Mouse (Mus musculus) hindbrain, embryonic 11.5 days (tissue): ENCODE measurements around the gene Rtn4r. TPM values are rescaled to one million over a fixed set of nuclear protein-coding genes. Genes with fewer than 3 reads are reported as not detected.

Experiments
- ATAC-seq: fragments of 200-750 bp; cut with Nextera tagmentation; 2 replicates; pipeline ENCODE4 v1.8.0; 2017; ENCODE audit warnings: mild to moderate bottlenecking, moderate TSS enrichment, moderate library complexity; ENCODE audit not compliant: low FRiP score
- DNase-seq: peaks from one replicate; pipeline ENCODE4 v3.0.0-alpha.2; 2015; ENCODE audit warnings: low spot score
- H3K27ac ChIP-seq: fragments of 300-500 bp; sonication (generic); 2 replicates; pipeline ENCODE4 v1.5.1; 2014; ENCODE audit warnings: mild to moderate bottlenecking, low read depth, low read length
- H3K27me3 ChIP-seq: fragments of 300-500 bp; sonication (generic); 2 replicates; pipeline ENCODE4 v1.6.1; 2014; ENCODE audit warnings: mild to moderate bottlenecking, low read length, moderate library complexity, mixed read lengths; ENCODE audit not compliant: control insufficient read depth, insufficient read depth
- H3K36me3 ChIP-seq: fragments of 300-500 bp; sonication (generic); 2 replicates; pipeline ENCODE4 v1.6.1; 2014; ENCODE audit warnings: mild to moderate bottlenecking, low read length, moderate library complexity, mixed read lengths; ENCODE audit not compliant: control insufficient read depth, insufficient read depth
- H3K4me1 ChIP-seq: fragments of 300-500 bp; sonication (generic); replicated peaks from 2 replicates; pipeline ENCODE4 v1.6.1; 2014; ENCODE audit warnings: low read length, mixed read lengths; ENCODE audit not compliant: control insufficient read depth, insufficient read depth
- H3K4me2 ChIP-seq: fragments of 300-500 bp; sonication (generic); replicated peaks from 2 replicates; pipeline ENCODE4 v1.6.1; 2014; ENCODE audit warnings: mild to moderate bottlenecking, low read depth, low read length
- H3K4me3 ChIP-seq: fragments of 300-500 bp; sonication (generic); 2 replicates; pipeline ENCODE4 v1.5.1; 2014; ENCODE audit warnings: low read depth, low read length
- H3K9ac ChIP-seq: fragments of 300-500 bp; sonication (generic); 2 replicates; pipeline ENCODE4 v1.6.1; 2014; ENCODE audit warnings: low read depth, low read length
- H3K9me3 ChIP-seq: fragments of 300-500 bp; sonication (generic); 2 replicates; pipeline ENCODE4 v1.6.1; 2016; ENCODE audit warnings: low read length; ENCODE audit not compliant: control insufficient read depth
- WGBS: fragments of 180-500 bp; shearing (Covaris S2); extraction: QIAGEN DNeasy Blood & Tissue Kit; methylation state at CpG from one replicate; pipeline ENCODE4 v1.1.7; 2014; 5-methylcytosine and 5-hydroxymethylcytosine counted together
- polyA plus RNA-seq: library from polyadenylated mRNA; unstranded; fragments of >200 nt; fragmentation: Nextera tagmentation; extraction: Ambion mirVana; gene quantifications from 2 replicates; pipeline ENCODE4 v1.2.1, GENCODE M21; 2014

The Rtn4r gene
- polyA plus RNA-seq, 1 experiment from 2014 or later: 3.3 TPM

- no peak overlapping the region for H3K27ac ChIP-seq
- H3K36me3 ChIP-seq: no peaks in the 10 kb centered on the region
- peaks cover 32% of the 10 kb centered on the region for H3K27me3 ChIP-seq
- no peak for ATAC-seq
- peaks cover 6% of the 10 kb centered on the region; the same call in 1 of the 2 replicates for H3K4me1 ChIP-seq
- no peak overlapping the region for H3K9ac ChIP-seq
- 69% methylated on average over 5 of the region's 5 CpGs for WGBS
- no peaks in the 10 kb centered on the region for H3K9me3 ChIP-seq
- DNase-seq: no peak
- H3K4me2 ChIP-seq: peak overlapping the region; percentile 0; the same call in 1 of the 2 replicates
- no peak overlapping the region for H3K4me3 ChIP-seq
Observed at GRCm38 (mm10) chr16:18129413-18129812, 2.0 kb downstream of the Rtn4r start.

GRCm38 (mm10) chr16:18130288-18130687 lies 2.8 kb downstream of the Rtn4r start:
- Histone ChIP-seq H3K9ac (no peak overlapping the region), H3K27me3 (peaks cover 32% of the 10 kb centered on the region), H3K4me3 (no peak overlapping the region), H3K36me3 (no peaks in the 10 kb centered on the region), H3K4me2 (no peak overlapping the region), H3K9me3 (no peaks in the 10 kb centered on the region), H3K27ac (no peak overlapping the region), H3K4me1 (peaks cover 6% of the 10 kb centered on the region; the same call in 1 of the 2 replicates)
- WGBS: 67% methylated on average over 4 of the region's 4 CpGs
- DNase-seq: no peak
- no peak for ATAC-seq

DNA sequence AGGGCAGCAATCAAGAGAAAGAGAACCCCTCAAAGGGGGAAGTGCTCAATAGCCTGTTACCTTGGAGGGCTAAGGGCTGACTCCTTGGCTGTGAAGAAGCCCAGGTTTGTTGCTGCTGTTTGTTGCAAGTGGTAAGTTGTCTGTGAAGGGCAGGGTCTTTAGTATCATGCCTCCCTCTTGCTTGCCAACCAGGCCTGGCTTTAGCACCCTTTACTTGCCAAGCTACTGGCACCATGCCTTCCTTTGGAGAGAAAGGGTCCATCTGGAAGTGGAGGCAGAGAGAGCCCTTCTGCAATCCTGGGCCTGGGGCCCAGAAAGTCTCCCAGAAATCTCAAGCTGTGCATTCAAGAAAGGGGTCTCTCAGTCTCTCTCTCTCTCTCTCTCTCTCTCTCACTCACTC lies 3.3 kb downstream of the Rtn4r start:
- Histone ChIP-seq H3K9ac (no peak overlapping the region), H3K4me2 (no peak overlapping the region), H3K36me3 (no peaks in the 10 kb centered on the region), H3K27me3 (peaks cover 32% of the 10 kb centered on the region), H3K4me3 (no peak overlapping the region), H3K27ac (no peak overlapping the region), H3K4me1 (peaks cover 6% of the 10 kb centered on the region; the same call in 1 of the 2 replicates), H3K9me3 (no peaks in the 10 kb centered on the region)
- DNase-seq: no peak
- ATAC-seq: no peak

DNA sequence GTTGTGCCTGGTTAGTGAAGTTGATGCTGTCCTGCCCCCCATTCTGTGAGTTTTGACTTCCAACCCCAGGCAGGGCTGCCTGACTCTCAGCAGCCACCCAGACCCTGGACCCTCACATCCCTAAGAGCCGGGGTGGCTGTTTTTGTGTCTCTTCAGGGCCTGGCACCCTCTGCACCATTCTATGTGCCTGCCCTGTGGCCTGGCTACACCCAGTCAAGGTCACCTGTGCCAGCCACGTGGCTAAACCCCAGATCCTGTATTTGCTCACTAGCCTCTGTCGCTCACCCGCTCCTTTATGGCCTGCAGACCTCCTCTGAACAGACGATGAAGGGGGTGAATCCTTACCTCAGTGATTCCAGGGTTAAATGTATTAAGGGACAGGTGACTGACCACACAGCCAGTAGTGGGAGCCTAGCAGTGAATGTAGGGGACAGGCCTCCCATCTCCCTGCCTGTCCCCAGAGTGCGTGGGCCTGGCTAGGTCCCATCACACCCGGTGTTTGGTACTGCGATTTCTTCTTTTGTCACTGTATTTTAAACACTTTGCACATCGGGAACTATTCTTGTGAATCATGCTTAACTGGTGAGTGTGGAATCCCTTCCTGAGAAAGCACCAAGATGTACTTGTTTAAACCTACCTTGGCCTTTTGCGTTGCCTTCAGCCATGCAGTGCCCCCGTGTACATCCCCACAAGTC lies 4.0 kb downstream of the Rtn4r start:
- 84% methylated on average over 11 of the region's 11 CpGs for WGBS
- Histone ChIP-seq H3K4me2 (no peak overlapping the region), H3K9ac (no peak overlapping the region), H3K4me3 (no peak overlapping the region), H3K4me1 (peaks cover 6% of the 10 kb centered on the region; the same call in 1 of the 2 replicates), H3K36me3 (no peaks in the 10 kb centered on the region), H3K9me3 (no peaks in the 10 kb centered on the region), H3K27me3 (peaks cover 26% of the 10 kb centered on the region), H3K27ac (no peak overlapping the region)
- ATAC-seq: no peak
- DNase-seq: no peak

DNA sequence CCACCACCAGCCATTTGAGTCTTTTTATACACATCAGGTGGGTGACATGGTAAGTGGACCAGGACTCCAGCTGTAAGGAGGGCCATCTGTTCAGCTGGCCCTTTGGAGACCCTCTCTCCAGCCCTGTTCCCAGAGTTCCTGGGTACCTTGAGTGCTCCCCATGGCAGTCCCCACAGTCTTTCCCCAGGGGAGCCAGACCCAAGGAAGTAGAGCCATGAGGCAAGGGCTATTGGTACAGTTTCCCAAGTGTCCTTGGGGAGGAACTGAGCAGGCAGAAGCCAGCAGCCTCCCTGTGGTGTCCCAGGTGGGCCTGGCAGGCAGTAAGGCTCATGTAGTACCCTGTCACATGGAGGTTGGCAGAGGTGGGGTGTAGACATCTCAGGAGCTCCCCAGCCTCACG lies 4.6 kb downstream of the Rtn4r start:
- H3K9me3 ChIP-seq: no peaks in the 10 kb centered on the region
- H3K9ac ChIP-seq: no peak overlapping the region
- H3K27ac ChIP-seq: no peak overlapping the region
- WGBS: 82% methylated on average over 1 of the region's 1 CpGs
- no peak overlapping the region for H3K4me3 ChIP-seq
- H3K4me1 ChIP-seq: peaks cover 6% of the 10 kb centered on the region; the same call in 1 of the 2 replicates
- ATAC-seq: no peak
- no peak for DNase-seq
- H3K4me2 ChIP-seq: no peak overlapping the region
- H3K36me3 ChIP-seq: no peaks in the 10 kb centered on the region
- peaks cover 21% of the 10 kb centered on the region for H3K27me3 ChIP-seq

DNA sequence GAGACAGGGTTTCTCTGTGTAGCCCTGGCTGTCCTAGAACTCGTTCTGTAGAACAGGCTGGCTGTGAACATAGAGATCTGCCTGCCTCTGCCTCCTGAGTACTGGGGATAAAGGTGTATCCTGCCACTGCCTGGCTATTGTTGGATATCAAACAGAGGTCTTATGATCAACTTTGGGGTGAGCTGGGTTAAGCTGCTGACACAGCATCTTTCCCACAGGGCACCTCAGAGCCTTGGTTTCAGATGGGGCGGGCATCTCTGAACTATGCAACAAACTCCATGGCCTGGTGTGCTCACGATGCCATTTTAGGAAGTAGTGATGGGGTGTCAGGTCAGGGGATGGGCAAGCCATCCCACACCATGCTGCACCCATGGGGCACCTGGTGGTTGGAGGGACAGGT lies 5.1 kb downstream of the Rtn4r start:
- WGBS: 89% methylated on average over 3 of the region's 3 CpGs
- no peaks in the 10 kb centered on the region for H3K36me3 ChIP-seq
- peaks cover 15% of the 10 kb centered on the region for H3K27me3 ChIP-seq
- H3K4me1 ChIP-seq: peaks cover 6% of the 10 kb centered on the region; the same call in 1 of the 2 replicates
- H3K4me2 ChIP-seq: no peak overlapping the region
- DNase-seq: no peak
- H3K9ac ChIP-seq: no peak overlapping the region
- no peak overlapping the region for H3K4me3 ChIP-seq
- no peak overlapping the region for H3K27ac ChIP-seq
- no peak for ATAC-seq
- no peaks in the 10 kb centered on the region for H3K9me3 ChIP-seq

DNA sequence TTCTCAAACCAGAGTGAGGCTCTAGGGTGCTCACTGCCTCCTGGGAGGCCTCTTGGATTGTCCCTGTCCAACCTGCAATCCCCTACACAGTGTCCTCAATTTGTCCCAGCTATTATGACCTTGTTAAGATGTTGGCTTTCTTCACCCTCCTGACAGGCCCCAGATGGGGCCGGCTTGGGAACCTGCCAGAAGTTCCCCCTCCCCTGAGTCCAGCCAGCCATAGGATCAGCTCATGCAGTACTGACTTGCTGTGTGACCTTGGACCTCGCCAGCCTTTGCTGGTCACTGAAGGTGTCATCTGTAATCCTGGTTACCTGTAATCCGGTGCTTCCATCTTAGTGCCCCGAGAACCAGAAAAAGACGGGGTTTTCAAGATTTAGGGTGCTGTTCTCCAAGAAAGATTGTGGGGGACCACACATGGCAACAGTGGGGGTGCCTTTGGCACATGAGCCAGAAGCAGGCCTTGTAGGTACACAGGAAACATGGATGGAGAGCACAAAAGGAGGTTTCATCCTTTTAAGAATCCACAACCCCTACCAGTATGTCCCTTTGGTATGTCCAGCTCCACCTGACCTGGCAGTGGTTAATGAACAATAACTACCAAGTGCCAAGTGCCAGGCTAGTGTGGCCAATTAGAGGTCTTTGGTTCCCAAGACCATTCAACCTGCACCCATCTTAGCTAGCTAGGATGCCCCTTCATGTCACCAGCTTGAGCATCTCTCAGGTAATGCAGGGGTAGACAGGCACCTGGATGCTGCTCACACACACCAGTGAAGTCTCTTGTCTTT lies 5.9 kb downstream of the Rtn4r start:
- no peaks in the 10 kb centered on the region for H3K36me3 ChIP-seq
- ATAC-seq: no peak
- H3K9ac ChIP-seq: no peak overlapping the region
- no peak overlapping the region for H3K4me2 ChIP-seq
- DNase-seq: no peak
- H3K4me1 ChIP-seq: peaks cover 1% of the 10 kb centered on the region; the same call in 1 of the 2 replicates
- no peak overlapping the region for H3K4me3 ChIP-seq
- 89% methylated on average over 5 of the region's 5 CpGs for WGBS
- no peaks in the 10 kb centered on the region for H3K9me3 ChIP-seq
- H3K27me3 ChIP-seq: peaks cover 11% of the 10 kb centered on the region
- H3K27ac ChIP-seq: no peak overlapping the region

GRCm38 (mm10) chr16:18135196-18135595 lies 7.8 kb downstream of the Rtn4r start:
- Histone ChIP-seq H3K9ac (no peak overlapping the region), H3K4me3 (no peak overlapping the region), H3K9me3 (no peaks in the 10 kb centered on the region), H3K4me1 (no peaks in the 10 kb centered on the region), H3K36me3 (no peaks in the 10 kb centered on the region), H3K27ac (no peak overlapping the region), H3K27me3 (no peaks in the 10 kb centered on the region), H3K4me2 (no peak overlapping the region)
- ATAC-seq (no peak), DNase-seq (no peak)
- WGBS: 92% methylated on average over 5 of the region's 5 CpGs
